Mouse (Mus musculus) layer of hippocampus, adult 8-10 months (tissue): ENCODE results near the gene Exd2. TPM values are rescaled to one million over a fixed set of nuclear protein-coding genes. Genes with fewer than 3 reads are reported as not detected.
A peak's percentile ranks its signal among the peaks of the same experiment; 100 is the strongest.

Experiments
- DNase-seq, 2 experiments: peaks; one replicate each; pipeline ENCODE4 v3.0.0; 2022; ENCODE audit warnings: low spot score in 2 of 2
- total RNA-seq, 4 experiments: library from RNA; stranded (reverse); gene quantifications; 2 replicates each; pipeline ENCODE4 v1.2.4; 2022

The Exd2 gene
- total RNA-seq, 4 experiments from 2014 or later = 86.5 to 127 (median 106) TPM

GRCm38 (mm10) chr12:80495691-80496090 is 32.8 kb downstream of the Exd2 start:
- no peak for DNase-seq

- no peak for DNase-seq
Measured at GRCm38 (mm10) chr12:80498356-80498755, 35.5 kb downstream of the Exd2 start.

GRCm38 (mm10) chr12:80500506-80500905 is 37.6 kb downstream of the Exd2 start:
- no peak for DNase-seq

- no peak for DNase-seq
Measured at GRCm38 (mm10) chr12:80504718-80505117, 41.8 kb downstream of the Exd2 start.

- DNase-seq = no peak
Measured at GRCm38 (mm10) chr12:80507041-80507745, 44.3 kb downstream of the Exd2 start.

- no peak for DNase-seq
Measured at GRCm38 (mm10) chr12:80517977-80518376, 55.1 kb downstream of the Exd2 start, which contains the start of gene Galnt16. Gene Galnt16, plus strand, starts transcription at chr12:80518277.

GRCm38 (mm10) chr12:80518393-80518756 is 55.5 kb downstream of the Exd2 start:
- DNase-seq = no peak

GRCm38 (mm10) chr12:80518757-80519620 is 56.1 kb downstream of the Exd2 start:
- DNase-seq = peak; percentile 40 to 44

- DNase-seq = peak; percentile 72 to 79
Measured at GRCm38 (mm10) chr12:80519621-80520332, 56.9 kb downstream of the Exd2 start.

- no peak for DNase-seq
Measured at GRCm38 (mm10) chr12:80522006-80522405, 59.1 kb downstream of the Exd2 start.

- no peak for DNase-seq
Measured at GRCm38 (mm10) chr12:80524276-80524921, 61.5 kb downstream of the Exd2 start.

- peak in 1 of 2 experiments; percentile 53 for DNase-seq
Measured at GRCm38 (mm10) chr12:80525513-80525912, 62.6 kb downstream of the Exd2 start.

- no peak for DNase-seq
Measured at GRCm38 (mm10) chr12:80526511-80526910, 63.6 kb downstream of the Exd2 start.

GRCm38 (mm10) chr12:80527727-80528389 is 65.0 kb downstream of the Exd2 start:
- peak; percentile 46 to 51 for DNase-seq

- DNase-seq = no peak
Measured at GRCm38 (mm10) chr12:80530052-80530451, 67.2 kb downstream of the Exd2 start.

GRCm38 (mm10) chr12:80530630-80531029 is 67.7 kb downstream of the Exd2 start:
- DNase-seq = no peak

GRCm38 (mm10) chr12:80531585-80531984 is 68.7 kb downstream of the Exd2 start:
- DNase-seq = no peak

GRCm38 (mm10) chr12:80533876-80534275 is 71.0 kb downstream of the Exd2 start:
- DNase-seq = no peak

GRCm38 (mm10) chr12:80537313-80537712 is 74.4 kb downstream of the Exd2 start:
- DNase-seq = no peak

GRCm38 (mm10) chr12:80538311-80538710 is 75.4 kb downstream of the Exd2 start:
- DNase-seq = no peak

- DNase-seq = peak in 1 of 2 experiments; percentile 48
Measured at GRCm38 (mm10) chr12:80545310-80545709, 82.4 kb downstream of the Exd2 start.
